Mouse (Mus musculus): ENCODE measurements at regions not wholly inside any gene's neighbourhood (a gene's known extent, or its start where the extent isn't known, plus 50 kb on each side); places are given as distances from the start of the nearest gene placed in this dataset.

DNA sequence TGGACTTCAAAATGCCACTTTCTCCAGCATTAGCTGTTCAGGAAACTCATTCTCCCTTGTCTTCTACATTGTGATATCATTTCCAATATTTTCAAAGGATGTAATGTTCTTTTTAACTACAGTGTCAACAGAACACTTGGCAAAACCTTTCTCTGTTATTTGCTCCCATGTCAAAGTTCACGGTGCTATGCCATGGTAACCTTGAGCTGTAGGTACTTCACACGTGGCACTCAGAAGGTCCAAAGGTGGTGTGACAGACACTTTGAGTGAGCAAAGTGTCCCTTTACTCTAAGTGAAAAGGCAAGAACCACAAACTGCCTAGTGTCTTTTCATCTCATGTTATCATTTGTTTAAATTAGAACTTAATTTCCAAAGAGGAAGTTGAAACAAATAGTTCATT lies 53.3 kb upstream of the Tram2 start:
- Histone ChIP-seq H3K27ac (ENCODE audit: low read length) (no peak overlapping the region), H3K9me3 (replicated peaks; ENCODE audit: control insufficient read depth, low read length) (peaks cover 7% of the 10 kb centered on the region), H3K27me3 (ENCODE audit: control insufficient read depth, insufficient read depth, low read length) (no peaks in the 10 kb centered on the region), H3K4me2 (ENCODE audit: low read depth, low read length) (no peak overlapping the region), H3K4me3 (ENCODE audit: low read length) (no peak overlapping the region), H3K4me1 (ENCODE audit: control insufficient read depth, insufficient read depth, low read length) (no peaks in the 10 kb centered on the region), H3K9ac (ENCODE audit: low read length) (no peak overlapping the region), H3K36me3 (ENCODE audit: control insufficient read depth, insufficient read depth) (no peaks in the 10 kb centered on the region)
- no peak for ATAC-seq (replicated peaks; ENCODE audit: extremely low read depth, insufficient read depth, low FRiP score)
- 82% methylated on average over 2 of the region's 2 CpGs for WGBS

DNA sequence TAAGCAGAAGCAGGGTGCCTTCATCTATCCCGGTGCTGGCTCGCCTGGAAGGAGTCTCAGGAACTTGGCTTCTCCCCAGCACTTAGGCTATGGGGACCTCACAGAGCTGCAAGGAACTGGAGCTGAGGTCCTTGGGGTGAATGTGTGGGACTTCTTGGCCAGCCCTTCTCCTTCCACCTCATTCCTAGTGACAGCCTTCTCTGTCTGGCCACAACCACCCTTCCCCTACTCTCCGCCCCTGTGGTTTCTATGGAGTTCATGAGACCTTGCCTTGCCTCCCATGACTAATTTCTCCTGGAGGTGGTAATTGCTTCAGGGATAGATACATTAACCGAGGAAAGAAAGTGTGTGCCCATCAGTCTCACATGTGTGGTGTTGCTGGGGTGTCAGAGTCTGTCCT lies 67.9 kb upstream of the Tram2 start:
- no peaks in the 10 kb centered on the region for H3K36me3 ChIP-seq (ENCODE audit: control insufficient read depth, insufficient read depth)
- ATAC-seq (replicated peaks; ENCODE audit: extremely low read depth, insufficient read depth, low FRiP score), result no peak
- no peak overlapping the region for H3K27ac ChIP-seq (ENCODE audit: low read length)
- H3K4me3 ChIP-seq (ENCODE audit: low read length), result no peak overlapping the region
- H3K9me3 ChIP-seq (replicated peaks; ENCODE audit: control insufficient read depth, low read length), result no peaks in the 10 kb centered on the region
- H3K4me2 ChIP-seq (ENCODE audit: low read depth, low read length), result no peak overlapping the region
- no peaks in the 10 kb centered on the region for H3K27me3 ChIP-seq (ENCODE audit: control insufficient read depth, insufficient read depth, low read length)
- 77% methylated on average over 4 of the region's 4 CpGs for WGBS
- H3K9ac ChIP-seq (ENCODE audit: low read length), result no peak overlapping the region
- no peaks in the 10 kb centered on the region for H3K4me1 ChIP-seq (ENCODE audit: control insufficient read depth, insufficient read depth, low read length)

DNA sequence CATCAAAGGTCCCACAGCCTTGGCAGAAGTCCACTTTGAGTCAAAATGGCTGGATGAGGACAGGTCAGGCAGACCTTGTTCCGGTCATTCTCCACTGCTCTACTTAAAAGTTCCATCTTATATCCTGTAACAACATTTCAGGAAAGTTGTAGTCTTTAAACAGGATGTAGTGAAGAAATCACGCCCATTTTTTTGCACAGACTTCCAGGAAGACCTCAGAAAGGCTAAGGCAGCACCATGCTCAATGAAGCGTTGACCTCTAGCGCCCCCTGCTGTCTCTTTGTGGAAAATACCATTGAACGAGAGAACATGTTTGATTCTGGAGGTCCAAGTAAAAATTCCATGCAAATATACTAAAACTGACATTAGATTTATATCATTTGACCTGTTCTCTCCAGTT lies 56.6 kb upstream of the Tmem14a start:
- H3K4me3 ChIP-seq (ENCODE audit: low read length), result no peak overlapping the region
- H3K9me3 ChIP-seq (replicated peaks; ENCODE audit: control insufficient read depth, low read length), result no peaks in the 10 kb centered on the region
- H3K4me1 ChIP-seq (ENCODE audit: control insufficient read depth, insufficient read depth, low read length), result 0 out of 2 replicates have a peak, but pooled peaks cover 3% of the 10 kb centered on the region
- peaks cover 7% of the 10 kb centered on the region for H3K27me3 ChIP-seq (ENCODE audit: control insufficient read depth, insufficient read depth, low read length)
- no peak overlapping the region for H3K4me2 ChIP-seq (ENCODE audit: low read depth, low read length)
- 14% methylated on average over 5 of the region's 5 CpGs for WGBS
- H3K9ac ChIP-seq (ENCODE audit: low read length), result no peak overlapping the region
- H3K27ac ChIP-seq (ENCODE audit: low read length), result no peak overlapping the region
- peak; percentile 43; the same call in 1 of the 2 replicates for ATAC-seq (replicated peaks; ENCODE audit: extremely low read depth, insufficient read depth, low FRiP score)
- no peaks in the 10 kb centered on the region for H3K36me3 ChIP-seq (ENCODE audit: control insufficient read depth, insufficient read depth)

GRCm38 (mm10) chr1:21166287-21166733 lies 52.1 kb upstream of the Tmem14a start:
- peak overlapping the region; percentile 76 for H3K4me2 ChIP-seq (ENCODE audit: low read depth, low read length)
- WGBS, result under 1% methylated on average over 15 of the region's 15 CpGs
- no peaks in the 10 kb centered on the region for H3K9me3 ChIP-seq (replicated peaks; ENCODE audit: control insufficient read depth, low read length)
- peak overlapping the region; percentile 67 for H3K9ac ChIP-seq (ENCODE audit: low read length)
- peak; percentile 93 for ATAC-seq (replicated peaks; ENCODE audit: extremely low read depth, insufficient read depth, low FRiP score)
- no peaks in the 10 kb centered on the region for H3K36me3 ChIP-seq (ENCODE audit: control insufficient read depth, insufficient read depth)
- peak overlapping the region; percentile 54 for H3K4me3 ChIP-seq (ENCODE audit: low read length)
- H3K4me1 ChIP-seq (ENCODE audit: control insufficient read depth, insufficient read depth, low read length), result 0 out of 2 replicates have a peak, but pooled peaks cover 6% of the 10 kb centered on the region
- no peak overlapping the region for H3K27ac ChIP-seq (ENCODE audit: low read length)
- peaks cover 7% of the 10 kb centered on the region for H3K27me3 ChIP-seq (ENCODE audit: control insufficient read depth, insufficient read depth, low read length)

DNA sequence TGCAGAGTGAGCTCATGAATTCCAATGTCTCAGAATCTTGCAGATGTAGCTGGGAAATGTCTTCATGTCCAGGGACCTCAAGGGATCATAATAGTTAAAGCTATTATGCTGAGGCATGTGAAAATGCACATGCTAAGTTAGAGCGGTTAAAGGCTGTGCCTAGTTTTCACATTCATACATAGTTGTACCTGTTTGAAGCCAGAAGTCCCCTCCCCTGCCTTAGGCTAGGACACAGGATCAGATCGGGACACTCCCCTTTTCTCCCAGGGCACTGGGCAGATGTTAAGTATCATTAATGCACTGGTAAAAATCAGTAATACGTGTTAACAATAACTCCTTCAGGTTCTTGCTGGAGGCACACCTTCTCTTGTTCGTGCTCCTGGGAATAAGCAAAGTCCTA lies 51.6 kb upstream of the Tmem14a start:
- peak overlapping the region; percentile 54 for H3K4me3 ChIP-seq (ENCODE audit: low read length)
- H3K36me3 ChIP-seq (ENCODE audit: control insufficient read depth, insufficient read depth), result no peaks in the 10 kb centered on the region
- no peak overlapping the region for H3K27ac ChIP-seq (ENCODE audit: low read length)
- no peaks in the 10 kb centered on the region for H3K9me3 ChIP-seq (replicated peaks; ENCODE audit: control insufficient read depth, low read length)
- H3K4me2 ChIP-seq (ENCODE audit: low read depth, low read length), result peak overlapping the region; percentile 76
- 0 out of 2 replicates have a peak, but pooled peaks cover 6% of the 10 kb centered on the region for H3K4me1 ChIP-seq (ENCODE audit: control insufficient read depth, insufficient read depth, low read length)
- peak overlapping the region; percentile 67; the same call in 1 of the 2 replicates for H3K9ac ChIP-seq (ENCODE audit: low read length)
- WGBS, result 62% methylated on average over 4 of the region's 4 CpGs
- peaks cover 7% of the 10 kb centered on the region for H3K27me3 ChIP-seq (ENCODE audit: control insufficient read depth, insufficient read depth, low read length)
- ATAC-seq (replicated peaks; ENCODE audit: extremely low read depth, insufficient read depth, low FRiP score), result no peak
